Mouse (Mus musculus) cortical plate, adult 2 months (tissue): ENCODE results near the gene Prkar2b.

ENCODE experiments used
- CTCF ChIP-seq: fragments of 200-500 bp; IDR thresholded peaks from 2 replicates; pipeline ENCODE4 v1.5.1; 2011; ENCODE audit warnings: mild to moderate bottlenecking, control low read depth, low read length; ENCODE audit not compliant: insufficient read depth; ENCODE audit errors: extremely low read depth
- POLR2A ChIP-seq: fragments of 200-500 bp; IDR thresholded peaks from 2 replicates; pipeline ENCODE4 v1.6.1; 2011; ENCODE audit warnings: mild to moderate bottlenecking, low read length, control low read depth; ENCODE audit not compliant: insufficient read depth; ENCODE audit errors: extremely low read depth

DNA sequence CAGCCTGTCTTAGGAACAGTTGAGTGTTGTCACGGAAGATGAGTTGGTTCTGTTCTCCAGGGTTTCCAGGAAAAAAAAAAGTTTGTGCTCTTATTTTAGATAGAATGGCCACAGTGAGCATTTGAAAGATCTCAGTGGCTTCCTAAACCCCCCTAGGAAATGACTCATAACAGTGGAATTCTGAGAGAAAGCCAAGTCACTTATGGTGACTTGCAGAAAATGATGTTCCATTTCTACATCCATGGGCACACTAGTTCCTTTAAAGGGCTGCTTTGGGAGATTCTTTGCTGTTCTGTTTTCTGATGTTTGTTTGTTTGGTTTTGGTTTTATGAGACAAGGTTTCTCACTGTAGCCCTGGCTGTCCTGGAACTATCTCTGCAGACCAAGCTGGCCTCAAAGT lies 34.1 kb upstream of the Prkar2b start:
- TF ChIP-seq POLR2A (no peak), CTCF (no peak)
